Mouse (Mus musculus) liver, embryonic 15.5 days (tissue): Measurements from ENCODE around the gene Sorcs2. TPM values are rescaled to one million over a fixed set of nuclear protein-coding genes. Genes with fewer than 3 reads are reported as not detected.

Experiments
- ATAC-seq: fragments of 200-750 bp; cut with Nextera tagmentation; 2 replicates; pipeline ENCODE4 v1.8.0; 2017; ENCODE audit warnings: moderate number of reproducible peaks, mild to moderate bottlenecking, moderate library complexity; ENCODE audit not compliant: insufficient read depth
- H3K27ac ChIP-seq: fragments of 300-500 bp; sonication (generic); replicated peaks from 2 replicates; pipeline ENCODE4 v1.5.1; 2015; ENCODE audit warnings: mild to moderate bottlenecking, inconsistent platforms
- H3K27me3 ChIP-seq: fragments of 300-500 bp; sonication (generic); 2 replicates; pipeline ENCODE4 v1.6.1; 2015; ENCODE audit warnings: mild to moderate bottlenecking, inconsistent platforms
- H3K36me3 ChIP-seq: fragments of 300-500 bp; sonication (generic); replicated peaks from 2 replicates; pipeline ENCODE4 v1.6.1; 2015; ENCODE audit warnings: moderate library complexity, mild to moderate bottlenecking, inconsistent platforms
- H3K4me1 ChIP-seq: fragments of 300-500 bp; sonication (generic); replicated peaks from 2 replicates; pipeline ENCODE4 v1.6.1; 2015; ENCODE audit warnings: inconsistent platforms
- H3K4me2 ChIP-seq: fragments of 300-500 bp; sonication (generic); 2 replicates; pipeline ENCODE4 v1.6.1; 2015; ENCODE audit warnings: moderate library complexity, mild to moderate bottlenecking, inconsistent platforms
- H3K4me3 ChIP-seq: fragments of 300-500 bp; sonication (generic); replicated peaks from 2 replicates; pipeline ENCODE4 v1.5.1; 2015; ENCODE audit warnings: mild to moderate bottlenecking, inconsistent platforms
- H3K9ac ChIP-seq: fragments of 300-500 bp; sonication (generic); 2 replicates; pipeline ENCODE4 v1.6.1; 2015; ENCODE audit warnings: moderate library complexity, mild to moderate bottlenecking, inconsistent platforms
- H3K9me3 ChIP-seq: fragments of 300-500 bp; sonication (generic); replicated peaks from 2 replicates; pipeline ENCODE4 v1.6.1; 2016; ENCODE audit warnings: inconsistent platforms
- WGBS: fragments of 180-500 bp; shearing (Covaris S2); methylation state at CpG from one replicate; pipeline ENCODE4 v1.1.7; 2015; ENCODE audit warnings: mixed read lengths; ENCODE audit not compliant: insufficient replicate concordance; 5-methylcytosine and 5-hydroxymethylcytosine counted together
- microRNA-seq: library from miRNA; unstranded; fragments of <30 nt; microRNA quantifications from one replicate; pipeline ENCODE4, GENCODE M21; 2016
- polyA plus RNA-seq: library from polyadenylated mRNA; unstranded; fragments of >200 nt; fragmentation: Nextera tagmentation; extraction: Ambion mirVana; gene quantifications from 2 replicates; pipeline ENCODE4 v1.2.1, GENCODE M21; 2015

Gene Sorcs2
- polyA plus RNA-seq, 1 experiment from 2014 or later: 0.55 TPM

- H3K4me2 ChIP-seq: no peak overlapping the region
- WGBS: 73% methylated on average over 5 of the region's 5 CpGs
- no peaks in the 10 kb centered on the region for H3K4me1 ChIP-seq
- no peak overlapping the region for H3K27ac ChIP-seq
- H3K36me3 ChIP-seq: no peaks in the 10 kb centered on the region
- ATAC-seq: no peak
- H3K27me3 ChIP-seq: no peaks in the 10 kb centered on the region
- no peak overlapping the region for H3K4me3 ChIP-seq
- H3K9me3 ChIP-seq: no peaks in the 10 kb centered on the region
- H3K9ac ChIP-seq: no peak overlapping the region
Measured at GRCm38 (mm10) chr5:35980542-35980941, 417.4 kb downstream of the Sorcs2 start.

GRCm38 (mm10) chr5:35975681-35976080, 422.3 kb downstream of the Sorcs2 start:
- no peak for ATAC-seq
- Histone ChIP-seq H3K27me3 (no peaks in the 10 kb centered on the region), H3K9me3 (no peaks in the 10 kb centered on the region), H3K9ac (no peak overlapping the region), H3K4me2 (no peak overlapping the region), H3K4me1 (no peaks in the 10 kb centered on the region), H3K27ac (no peak overlapping the region), H3K36me3 (no peaks in the 10 kb centered on the region), H3K4me3 (no peak overlapping the region)
- 17% methylated on average over 5 of the region's 5 CpGs for WGBS

- no peaks in the 10 kb centered on the region for H3K9me3 ChIP-seq
- no peaks in the 10 kb centered on the region for H3K27me3 ChIP-seq
- ATAC-seq: no peak
- H3K27ac ChIP-seq: no peak overlapping the region
- H3K4me2 ChIP-seq: no peak overlapping the region
- H3K4me3 ChIP-seq: no peak overlapping the region
- 72% methylated on average over 15 of the region's 15 CpGs for WGBS
- H3K36me3 ChIP-seq: no peaks in the 10 kb centered on the region
- no peak overlapping the region for H3K9ac ChIP-seq
- H3K4me1 ChIP-seq: no peaks in the 10 kb centered on the region
Measured at GRCm38 (mm10) chr5:35974265-35974664, 423.7 kb downstream of the Sorcs2 start.

- Histone ChIP-seq H3K4me1 (no peaks in the 10 kb centered on the region), H3K36me3 (no peaks in the 10 kb centered on the region), H3K27ac (no peak overlapping the region), H3K9me3 (no peaks in the 10 kb centered on the region), H3K9ac (no peak overlapping the region), H3K4me2 (no peak overlapping the region), H3K4me3 (no peak overlapping the region), H3K27me3 (no peaks in the 10 kb centered on the region)
- 57% methylated on average over 12 of the region's 12 CpGs for WGBS
- no peak for ATAC-seq
Measured at GRCm38 (mm10) chr5:35973800-35974199, 424.1 kb downstream of the Sorcs2 start.

GRCm38 (mm10) chr5:35972739-35973138, 425.2 kb downstream of the Sorcs2 start:
- no peaks in the 10 kb centered on the region for H3K27me3 ChIP-seq
- no peak overlapping the region for H3K4me3 ChIP-seq
- H3K9ac ChIP-seq: no peak overlapping the region
- H3K36me3 ChIP-seq: no peaks in the 10 kb centered on the region
- no peak overlapping the region for H3K27ac ChIP-seq
- no peak for ATAC-seq
- no peaks in the 10 kb centered on the region for H3K9me3 ChIP-seq
- no peak overlapping the region for H3K4me2 ChIP-seq
- H3K4me1 ChIP-seq: no peaks in the 10 kb centered on the region
- WGBS: 56% methylated on average over 7 of the region's 7 CpGs

GRCm38 (mm10) chr5:35971841-35972578, 425.9 kb downstream of the Sorcs2 start:
- H3K4me3 ChIP-seq: no peak overlapping the region

GRCm38 (mm10) chr5:35970380-35971105, 427.4 kb downstream of the Sorcs2 start:
- ATAC-seq: no peak
- Histone ChIP-seq H3K36me3 (no peaks in the 10 kb centered on the region), H3K9ac (no peak overlapping the region), H3K4me1 (no peaks in the 10 kb centered on the region), H3K4me2 (no peak overlapping the region), H3K27ac (no peak overlapping the region), H3K27me3 (no peaks in the 10 kb centered on the region), H3K4me3 (no peak overlapping the region), H3K9me3 (no peaks in the 10 kb centered on the region)
- WGBS: 35% methylated on average over 12 of the region's 12 CpGs

More at GRCm38 (mm10) chr5:35971841-35972578, 425.9 kb downstream of the Sorcs2 start:
- WGBS: 45% methylated on average over 10 of the region's 10 CpGs
- no peak overlapping the region for H3K4me2 ChIP-seq
- no peak overlapping the region for H3K27ac ChIP-seq
- no peak overlapping the region for H3K9ac ChIP-seq
- H3K4me1 ChIP-seq: no peaks in the 10 kb centered on the region
- H3K36me3 ChIP-seq: no peaks in the 10 kb centered on the region
- H3K9me3 ChIP-seq: no peaks in the 10 kb centered on the region
- ATAC-seq: no peak
- H3K27me3 ChIP-seq: no peaks in the 10 kb centered on the region

GRCm38 (mm10) chr5:35969857-35970256, 428.1 kb downstream of the Sorcs2 start:
- 45% methylated on average over 3 of the region's 3 CpGs for WGBS
- no peaks in the 10 kb centered on the region for H3K4me1 ChIP-seq
- no peak overlapping the region for H3K4me2 ChIP-seq
- no peak overlapping the region for H3K9ac ChIP-seq
- H3K36me3 ChIP-seq: no peaks in the 10 kb centered on the region
- H3K27me3 ChIP-seq: no peaks in the 10 kb centered on the region
- ATAC-seq: no peak
- H3K27ac ChIP-seq: no peak overlapping the region
- H3K4me3 ChIP-seq: no peak overlapping the region
- H3K9me3 ChIP-seq: no peaks in the 10 kb centered on the region

Small RNA genes within 50 kb of the gene (microRNA-seq; reads per million reads assigned to microRNA genes)
- gene Mir7689: 17.5 reads per million, percentile 34 among the genes with 10 or more reads in this experiment

Other genes starting within 250 kb of the Sorcs2 start
- 0.05 and 0.10 TPM in 2 replicates for gene Psapl1, start 194.1 kb downstream of the Sorcs2 start, polyA plus RNA-seq
- gene Grpel1, start 66.9 kb upstream of the Sorcs2 start, polyA plus RNA-seq: 36.9 and 37.0 TPM in 2 replicates
- gene Tada2b, start 86.1 kb upstream of the Sorcs2 start, polyA plus RNA-seq: 0.74 and 1.1 TPM in 2 replicates
- gene Ccdc96, start 86.4 kb upstream of the Sorcs2 start, polyA plus RNA-seq: 0.07 and 0.09 TPM in 2 replicates
- gene Tbc1d14, start 195.1 kb upstream of the Sorcs2 start, polyA plus RNA-seq: 9.0 and 9.5 TPM in 2 replicates